Mouse (Mus musculus) kidney, adult 9 months (tissue): ENCODE measurements at regions not wholly inside any gene's neighbourhood (a gene's known extent, or its start where the extent isn't known, plus 50 kb on each side); places are given as distances from the start of the nearest gene placed in this dataset.

Experiments used
- DNase-seq: peaks from one replicate; pipeline ENCODE4 v3.0.0; 2022

GRCm38 (mm10) chr10:117539532-117539931, 89.8 kb upstream of the Cpm start:
- DNase-seq, result no peak

GRCm38 (mm10) chr10:117538725-117539124, 90.6 kb upstream of the Cpm start:
- no peak for DNase-seq

- DNase-seq, result no peak
Measured at GRCm38 (mm10) chr10:117536769-117537599, 92.3 kb upstream of the Cpm start.

GRCm38 (mm10) chr10:117535843-117536242, 93.5 kb upstream of the Cpm start:
- DNase-seq, result no peak

GRCm38 (mm10) chr10:117534992-117535719, 94.1 kb upstream of the Cpm start:
- no peak for DNase-seq

GRCm38 (mm10) chr10:117534478-117534877, 94.8 kb upstream of the Cpm start:
- no peak for DNase-seq

GRCm38 (mm10) chr10:117533541-117534386, 95.5 kb upstream of the Cpm start:
- DNase-seq, result no peak

- no peak for DNase-seq
Measured at GRCm38 (mm10) chr10:117532750-117533540, 96.4 kb upstream of the Cpm start.

- no peak for DNase-seq
Measured at GRCm38 (mm10) chr10:117531798-117532747, 97.2 kb upstream of the Cpm start.

GRCm38 (mm10) chr10:117530859-117531602, 98.3 kb upstream of the Cpm start:
- no peak for DNase-seq

GRCm38 (mm10) chr10:117530007-117530858, 99.1 kb upstream of the Cpm start:
- DNase-seq, result no peak

GRCm38 (mm10) chr10:117529269-117530006, 99.9 kb upstream of the Cpm start:
- no peak for DNase-seq

- DNase-seq, result no peak
Measured at GRCm38 (mm10) chr10:117528575-117529268, 100.6 kb upstream of the Cpm start.

GRCm38 (mm10) chr10:117527979-117528378, 101.3 kb upstream of the Cpm start:
- no peak for DNase-seq

GRCm38 (mm10) chr10:117527243-117527642, 102.1 kb upstream of the Cpm start:
- DNase-seq, result no peak

- DNase-seq, result no peak
Measured at GRCm38 (mm10) chr10:117526834-117527188, 102.5 kb upstream of the Cpm start.

GRCm38 (mm10) chr10:117526008-117526833, 103.1 kb upstream of the Cpm start:
- DNase-seq, result no peak
